Mouse (Mus musculus) adrenal gland, postnatal 36 days (tissue): ENCODE measurements around the gene Dnah6. TPM values are rescaled to one million over a fixed set of nuclear protein-coding genes. Genes with fewer than 3 reads are reported as not detected.

Source experiments
- total RNA-seq, 2 experiments: library from RNA; stranded (reverse); gene quantifications; 2 replicates each; pipeline ENCODE4 v1.2.3; 2021

The Dnah6 gene
- total RNA-seq, 2 experiments from 2014 or later, result 0.03 to 0.07 TPM

Other genes with a start within 250 kb of the Dnah6 start
- 100 to 1,000 TPM; 335 to 349 TPM for gene Suclg1, start 26.7 kb upstream of the Dnah6 start, total RNA-seq
- not detected for gene 4931417E11Rik, start 248.0 kb upstream of the Dnah6 start, total RNA-seq